Mouse (Mus musculus) ES-Bruce4 (cell line): ENCODE data around the gene Stk26.

Source experiments
- CTCF ChIP-seq: IDR thresholded peaks from one replicate; pipeline ENCODE4 v1.8.1; 2011; ENCODE audit warnings: low read depth, low read length
- POLR2A ChIP-seq: IDR thresholded peaks from one replicate; pipeline ENCODE4 v1.8.1; 2011; ENCODE audit warnings: low read length; ENCODE audit not compliant: insufficient read depth

DNA sequence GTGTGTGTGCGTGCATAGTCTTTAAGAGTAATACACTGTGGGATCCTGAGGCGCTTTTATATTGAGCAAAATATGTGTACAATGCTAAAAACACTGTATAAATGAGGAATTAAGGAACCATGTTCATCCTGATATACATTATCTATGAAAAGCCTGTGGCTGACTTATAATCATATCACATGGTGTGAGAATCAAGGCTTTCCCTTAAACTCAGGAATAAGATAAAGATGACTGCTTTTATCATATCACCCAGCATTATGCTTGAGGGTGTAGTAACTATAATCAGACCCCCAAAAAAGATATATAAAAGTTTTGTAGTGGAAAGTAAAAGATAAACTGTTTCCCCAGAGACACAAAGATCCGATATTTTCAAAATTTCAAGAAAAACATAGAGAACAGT, 62.6 kb downstream of the Stk26 start:
- TF ChIP-seq CTCF: no peak
- no peak for TF ChIP-seq POLR2A
